Mouse (Mus musculus): Measurements from ENCODE around the gene Stat5a. TPM values are rescaled to one million over a fixed set of nuclear protein-coding genes. Genes with fewer than 3 reads are reported as not detected.
A peak's percentile ranks its signal among the peaks of the same experiment; 100 is the strongest.

The Stat5a gene
- total RNA-seq, 2 experiments from 2014 or later: 8.4 to 11.8 TPM

- intact Hi-C loops (cut with DNase I): loop anchor here (5.0 kb wide), 1 partner anchor 33 kb away; no protein-coding TSS in a partner anchor
- no peak for DNase-seq
Observed at GRCm38 (mm10) chr11:100855178-100855577, 4.0 kb upstream of the Stat5a start.

GRCm38 (mm10) chr11:100857960-100858359 is 1.2 kb upstream of the Stat5a start:
- intact Hi-C loops (cut with DNase I): loop anchor here (5.0 kb wide), 1 partner anchor 36 kb away; no protein-coding TSS in a partner anchor
- DNase-seq: no peak

- DNase-seq: no peak
- intact Hi-C loops (cut with DNase I): loop anchor here (5.0 kb wide), 1 partner anchor 37 kb away; no protein-coding TSS in a partner anchor
Observed at GRCm38 (mm10) chr11:100859579-100860075, 476 bp downstream of the Stat5a start.

- intact Hi-C loops (cut with DNase I): no loop called here
- DNase-seq: peak; percentile 82 to 83
Observed at GRCm38 (mm10) chr11:100860198-100861048, 1.3 kb downstream of the Stat5a start.

GRCm38 (mm10) chr11:100861335-100861734 is 2.2 kb downstream of the Stat5a start:
- intact Hi-C loops (cut with DNase I): no loop called here
- DNase-seq: no peak

GRCm38 (mm10) chr11:100861836-100862235 is 2.7 kb downstream of the Stat5a start:
- intact Hi-C loops (cut with DNase I): no loop called here
- no peak for DNase-seq

GRCm38 (mm10) chr11:100863141-100863540 is 4.0 kb downstream of the Stat5a start:
- DNase-seq: no peak
- intact Hi-C loops (cut with DNase I): no loop called here

- intact Hi-C loops (cut with DNase I): no loop called here
- DNase-seq: no peak
Observed at GRCm38 (mm10) chr11:100865618-100866017, 6.5 kb downstream of the Stat5a start.

- intact Hi-C loops (cut with DNase I): no loop called here
Observed at GRCm38 (mm10) chr11:100870256-100870967, 11.3 kb downstream of the Stat5a start.

GRCm38 (mm10) chr11:100870968-100871350 is 11.8 kb downstream of the Stat5a start:
- intact Hi-C loops (cut with DNase I): no loop called here
- no peak for DNase-seq

More at GRCm38 (mm10) chr11:100870256-100870967, 11.3 kb downstream of the Stat5a start:
- no peak for DNase-seq

GRCm38 (mm10) chr11:100875761-100876160 is 16.6 kb downstream of the Stat5a start:
- intact Hi-C loops (cut with DNase I): no loop called here
- no peak for DNase-seq

- DNase-seq: no peak
- intact Hi-C loops (cut with DNase I): no loop called here
Observed at GRCm38 (mm10) chr11:100879321-100880078, 20.3 kb downstream of the Stat5a start.

GRCm38 (mm10) chr11:100883640-100884039 is 24.5 kb downstream of the Stat5a start:
- no peak for DNase-seq
- intact Hi-C loops (cut with DNase I): no loop called here

GRCm38 (mm10) chr11:100885472-100885871 is 26.3 kb downstream of the Stat5a start:
- intact Hi-C loops (cut with DNase I): loop anchor here (5.0 kb wide), 1 partner anchor 103 kb away; no protein-coding TSS in a partner anchor
- no peak for DNase-seq

GRCm38 (mm10) chr11:100886188-100886740 is 27.1 kb downstream of the Stat5a start:
- intact Hi-C loops (cut with DNase I): loop anchor here (5.0 kb wide), 1 partner anchor 104 kb away; no protein-coding TSS in a partner anchor
- DNase-seq: no peak

- intact Hi-C loops (cut with DNase I): loop anchor here (5.0 kb wide), 1 partner anchor 105 kb away; no protein-coding TSS in a partner anchor
- DNase-seq: no peak
Observed at GRCm38 (mm10) chr11:100887236-100887635, 28.1 kb downstream of the Stat5a start.

- intact Hi-C loops (cut with DNase I): loop anchor here (5.0 kb wide), 1 partner anchor 105 kb away; no protein-coding TSS in a partner anchor
- DNase-seq: no peak
Observed at GRCm38 (mm10) chr11:100887764-100888163, 28.6 kb downstream of the Stat5a start.

GRCm38 (mm10) chr11:100888348-100888820 is 29.2 kb downstream of the Stat5a start:
- intact Hi-C loops (cut with DNase I): loop anchor here (5.0 kb wide), 1 partner anchor 106 kb away; no protein-coding TSS in a partner anchor
- DNase-seq: no peak

- DNase-seq: peak; percentile 15 to 25
- intact Hi-C loops (cut with DNase I): loop anchor here (5.0 kb wide), 1 partner anchor 58 kb away; no protein-coding TSS in a partner anchor
Observed at GRCm38 (mm10) chr11:100890481-100890880, 31.3 kb downstream of the Stat5a start.
